Mouse (Mus musculus): ENCODE results near the gene Smyd2.

GRCm38 (mm10) chr1:189923871-189924568 is 1.9 kb upstream of the Smyd2 start:
- no peak for TF ChIP-seq CTCF (IDR thresholded peaks at IDR 0.05; ENCODE audit: insufficient read depth, low read depth, low read length)
- TF ChIP-seq POLR2A (IDR thresholded peaks at IDR 0.05; ENCODE audit: insufficient read depth, low read depth, low read length) = no peak
